Mouse (Mus musculus) forebrain, embryonic 15.5 days (tissue): Measurements from ENCODE around the gene Peli2. TPM values are rescaled to one million over a fixed set of nuclear protein-coding genes. Genes with fewer than 3 reads are reported as not detected.

Experiments
- ATAC-seq: fragments of 200-750 bp; cut with Nextera tagmentation; replicated peaks from 2 replicates; pipeline ENCODE4 v1.8.0; 2017; ENCODE audit warnings: mild to moderate bottlenecking, moderate TSS enrichment, moderate library complexity
- H3K27ac ChIP-seq: fragments of 300-500 bp; sonication (generic); replicated peaks from 2 replicates; pipeline ENCODE4 v1.5.1; 2015; ENCODE audit warnings: mild to moderate bottlenecking, inconsistent platforms
- H3K27me3 ChIP-seq: fragments of 300-500 bp; sonication (generic); 2 replicates; pipeline ENCODE4 v1.6.1; 2015; ENCODE audit warnings: inconsistent platforms
- H3K36me3 ChIP-seq: fragments of 300-500 bp; sonication (generic); 2 replicates; pipeline ENCODE4 v1.6.1; 2015; ENCODE audit warnings: mild to moderate bottlenecking, inconsistent platforms
- H3K4me1 ChIP-seq: fragments of 300-500 bp; sonication (generic); 2 replicates; pipeline ENCODE4 v1.6.1; 2015; ENCODE audit warnings: inconsistent platforms
- H3K4me2 ChIP-seq: fragments of 300-500 bp; sonication (generic); replicated peaks from 2 replicates; pipeline ENCODE4 v1.6.1; 2015; ENCODE audit warnings: mild to moderate bottlenecking, inconsistent platforms
- H3K4me3 ChIP-seq: fragments of 300-500 bp; sonication (generic); 2 replicates; pipeline ENCODE4 v1.5.1; 2015; ENCODE audit warnings: mild to moderate bottlenecking, inconsistent platforms
- H3K9ac ChIP-seq: fragments of 300-500 bp; sonication (generic); replicated peaks from 2 replicates; pipeline ENCODE4 v1.6.1; 2015; ENCODE audit warnings: mild to moderate bottlenecking, inconsistent platforms
- H3K9me3 ChIP-seq: fragments of 300-500 bp; sonication (generic); 2 replicates; pipeline ENCODE4 v1.6.1; 2016; ENCODE audit warnings: inconsistent platforms
- WGBS: fragments of 180-500 bp; shearing (Covaris S2); methylation state at CpG from one replicate; pipeline ENCODE4 v1.1.7; 2015; ENCODE audit warnings: mixed read lengths; 5-methylcytosine and 5-hydroxymethylcytosine counted together
- polyA plus RNA-seq: library from polyadenylated mRNA; unstranded; fragments of >200 nt; fragmentation: Nextera tagmentation; extraction: Ambion mirVana; gene quantifications from 2 replicates; pipeline ENCODE4 v1.2.1, GENCODE M21; 2015

Peli2 gene
- polyA plus RNA-seq, 1 experiment from 2014 or later: 11.6 TPM

GRCm38 (mm10) chr14:48199506-48199905, 78.9 kb downstream of the Peli2 start:
- Histone ChIP-seq H3K27ac (no peak overlapping the region), H3K27me3 (no peaks in the 10 kb centered on the region), H3K9me3 (no peaks in the 10 kb centered on the region), H3K4me1 (peaks cover 43% of the 10 kb centered on the region), H3K9ac (no peak overlapping the region), H3K36me3 (no peaks in the 10 kb centered on the region), H3K4me3 (no peak overlapping the region), H3K4me2 (no peak overlapping the region)
- no peak for ATAC-seq
- 73% methylated on average over 4 of the region's 4 CpGs for WGBS

- Histone ChIP-seq H3K36me3 (no peaks in the 10 kb centered on the region), H3K4me1 (peaks cover 43% of the 10 kb centered on the region), H3K4me3 (no peak overlapping the region), H3K27me3 (no peaks in the 10 kb centered on the region), H3K27ac (no peak overlapping the region), H3K9ac (no peak overlapping the region), H3K9me3 (no peaks in the 10 kb centered on the region), H3K4me2 (no peak overlapping the region)
- no peak for ATAC-seq
- 95% methylated on average over 9 of the region's 9 CpGs for WGBS
These were observed 79.7 kb downstream of the Peli2 start for GRCm38 (mm10) chr14:48200291-48200690.

- no peak overlapping the region for H3K9ac ChIP-seq
- no peaks in the 10 kb centered on the region for H3K36me3 ChIP-seq
- WGBS: 87% methylated on average over 3 of the region's 3 CpGs
- no peak for ATAC-seq
- no peak overlapping the region for H3K27ac ChIP-seq
- H3K4me3 ChIP-seq: no peak overlapping the region
- H3K27me3 ChIP-seq: no peaks in the 10 kb centered on the region
- no peak overlapping the region for H3K4me2 ChIP-seq
- peaks cover 46% of the 10 kb centered on the region for H3K4me1 ChIP-seq
- no peaks in the 10 kb centered on the region for H3K9me3 ChIP-seq
These were observed 80.2 kb downstream of the Peli2 start for GRCm38 (mm10) chr14:48200788-48201187.

GRCm38 (mm10) chr14:48201403-48201802, 80.8 kb downstream of the Peli2 start:
- no peaks in the 10 kb centered on the region for H3K27me3 ChIP-seq
- no peaks in the 10 kb centered on the region for H3K36me3 ChIP-seq
- no peak for ATAC-seq
- peaks cover 44% of the 10 kb centered on the region for H3K4me1 ChIP-seq
- no peaks in the 10 kb centered on the region for H3K9me3 ChIP-seq
- H3K9ac ChIP-seq: no peak overlapping the region
- H3K4me3 ChIP-seq: no peak overlapping the region
- 93% methylated on average over 8 of the region's 8 CpGs for WGBS
- H3K4me2 ChIP-seq: no peak overlapping the region
- H3K27ac ChIP-seq: no peak overlapping the region

GRCm38 (mm10) chr14:48202096-48203036, 81.7 kb downstream of the Peli2 start:
- 54% methylated on average over 17 of the region's 17 CpGs for WGBS
- no peak; the same call in 1 of the 2 replicates for ATAC-seq
- Histone ChIP-seq H3K36me3 (no peaks in the 10 kb centered on the region), H3K4me1 (peaks cover 45% of the 10 kb centered on the region), H3K9me3 (no peaks in the 10 kb centered on the region), H3K9ac (no peak overlapping the region), H3K27me3 (no peaks in the 10 kb centered on the region), H3K4me2 (no peak overlapping the region), H3K4me3 (no peak overlapping the region), H3K27ac (no peak overlapping the region)

- Histone ChIP-seq H3K27me3 (no peaks in the 10 kb centered on the region), H3K9ac (no peak overlapping the region), H3K4me3 (no peak overlapping the region), H3K4me1 (peaks cover 26% of the 10 kb centered on the region), H3K4me2 (no peak overlapping the region), H3K27ac (no peak overlapping the region), H3K9me3 (no peaks in the 10 kb centered on the region), H3K36me3 (no peaks in the 10 kb centered on the region)
- no peak for ATAC-seq
- 78% methylated on average over 10 of the region's 10 CpGs for WGBS
These were observed 84.4 kb downstream of the Peli2 start for GRCm38 (mm10) chr14:48205044-48205443.

- H3K9me3 ChIP-seq: no peaks in the 10 kb centered on the region
- peaks cover 26% of the 10 kb centered on the region for H3K4me1 ChIP-seq
- no peak overlapping the region for H3K27ac ChIP-seq
- H3K4me2 ChIP-seq: no peak overlapping the region
- no peak overlapping the region for H3K4me3 ChIP-seq
- no peaks in the 10 kb centered on the region for H3K27me3 ChIP-seq
- H3K36me3 ChIP-seq: no peaks in the 10 kb centered on the region
- H3K9ac ChIP-seq: no peak overlapping the region
- ATAC-seq: no peak
- whole genome bisulfite sequencing: 75% methylated on average over 9 of the region's 11 CpGs
These were observed 85.0 kb downstream of the Peli2 start for GRCm38 (mm10) chr14:48205635-48206034.

GRCm38 (mm10) chr14:48207119-48207518, 86.5 kb downstream of the Peli2 start:
- 25% methylated on average over 15 of the region's 15 CpGs for WGBS
- Histone ChIP-seq H3K27me3 (no peaks in the 10 kb centered on the region), H3K9me3 (no peaks in the 10 kb centered on the region), H3K27ac (peak overlapping the region; percentile 44), H3K36me3 (no peaks in the 10 kb centered on the region), H3K9ac (no peak overlapping the region), H3K4me3 (no peak overlapping the region), H3K4me2 (peak overlapping the region; percentile 3; the same call in 1 of the 2 replicates), H3K4me1 (peaks cover 26% of the 10 kb centered on the region)
- peak; percentile 78 for ATAC-seq

GRCm38 (mm10) chr14:48207746-48208640, 87.4 kb downstream of the Peli2 start:
- no peaks in the 10 kb centered on the region for H3K27me3 ChIP-seq
- peaks cover 22% of the 10 kb centered on the region for H3K4me1 ChIP-seq
- H3K27ac ChIP-seq: peak overlapping the region; percentile 44; the same call in 1 of the 2 replicates
- ATAC-seq: peak; percentile 44
- no peak overlapping the region; the same call in 1 of the 2 replicates for H3K9ac ChIP-seq
- H3K4me3 ChIP-seq: no peak overlapping the region
- no peaks in the 10 kb centered on the region for H3K36me3 ChIP-seq
- WGBS: 69% methylated on average over 12 of the region's 12 CpGs
- H3K9me3 ChIP-seq: no peaks in the 10 kb centered on the region
- H3K4me2 ChIP-seq: no peak overlapping the region

- ATAC-seq: no peak
- Histone ChIP-seq H3K27ac (no peak overlapping the region), H3K9me3 (no peaks in the 10 kb centered on the region), H3K4me3 (no peak overlapping the region), H3K4me2 (no peak overlapping the region), H3K36me3 (no peaks in the 10 kb centered on the region), H3K4me1 (peaks cover 22% of the 10 kb centered on the region), H3K27me3 (no peaks in the 10 kb centered on the region), H3K9ac (no peak overlapping the region)
- WGBS: 86% methylated on average over 5 of the region's 5 CpGs
These were observed 88.8 kb downstream of the Peli2 start for GRCm38 (mm10) chr14:48209436-48209835.

GRCm38 (mm10) chr14:48210089-48210488, 89.5 kb downstream of the Peli2 start:
- Histone ChIP-seq H3K4me2 (no peak overlapping the region), H3K36me3 (no peaks in the 10 kb centered on the region), H3K27ac (no peak overlapping the region), H3K9ac (no peak overlapping the region), H3K4me3 (no peak overlapping the region), H3K9me3 (no peaks in the 10 kb centered on the region), H3K27me3 (no peaks in the 10 kb centered on the region), H3K4me1 (peaks cover 22% of the 10 kb centered on the region)
- ATAC-seq: no peak
- 83% methylated on average over 9 of the region's 9 CpGs for WGBS

GRCm38 (mm10) chr14:48211526-48211925, 90.9 kb downstream of the Peli2 start:
- Histone ChIP-seq H3K27me3 (no peaks in the 10 kb centered on the region), H3K4me2 (no peak overlapping the region), H3K36me3 (no peaks in the 10 kb centered on the region), H3K9ac (no peak overlapping the region), H3K4me3 (no peak overlapping the region), H3K9me3 (no peaks in the 10 kb centered on the region), H3K27ac (no peak overlapping the region), H3K4me1 (peaks cover 15% of the 10 kb centered on the region)
- 71% methylated on average over 8 of the region's 8 CpGs for WGBS
- no peak for ATAC-seq
